Mouse (Mus musculus) layer of hippocampus, postnatal 14 days (tissue): Measurements from ENCODE around the gene Sec14l3. TPM values are rescaled to one million over a fixed set of nuclear protein-coding genes. Genes with fewer than 3 reads are reported as not detected.
"Not testable (repeated sequence)": the region's sequence is repeated elsewhere in the genome, so short reads cannot be mapped to it uniquely, and the experiment has no call there.

Source experiments
- DNase-seq, 2 experiments: peaks; one replicate each; pipeline ENCODE4 v3.0.0; 2021 to 2022; ENCODE audit warnings: low spot score in 2 of 2, mixed read lengths in 1 of 2
- long read RNA-seq, 2 experiments: library from polyadenylated mRNA; stranded (forward); transcript quantifications; one replicate each; pipeline ENCODE4 v2.0.0; 2021
- total RNA-seq, 2 experiments: library from RNA; stranded (reverse); gene quantifications; 2 replicates each; pipeline ENCODE4 v1.2.3; 2021

Sec14l3 gene
- total RNA-seq: 1 to 10 TPM; 3.1 TPM
- long read RNA-seq, experiment 1, partial matches to known transcripts: 2 of 2 reads
- long read RNA-seq, experiment 1, other reads (novel, unspliced or antisense): 0 of 2 reads
- long read RNA-seq, experiment 2, partial matches to known transcripts: 1 of 2 reads
- long read RNA-seq, experiment 2, other reads (novel, unspliced or antisense): 1 of 2 reads

DNA sequence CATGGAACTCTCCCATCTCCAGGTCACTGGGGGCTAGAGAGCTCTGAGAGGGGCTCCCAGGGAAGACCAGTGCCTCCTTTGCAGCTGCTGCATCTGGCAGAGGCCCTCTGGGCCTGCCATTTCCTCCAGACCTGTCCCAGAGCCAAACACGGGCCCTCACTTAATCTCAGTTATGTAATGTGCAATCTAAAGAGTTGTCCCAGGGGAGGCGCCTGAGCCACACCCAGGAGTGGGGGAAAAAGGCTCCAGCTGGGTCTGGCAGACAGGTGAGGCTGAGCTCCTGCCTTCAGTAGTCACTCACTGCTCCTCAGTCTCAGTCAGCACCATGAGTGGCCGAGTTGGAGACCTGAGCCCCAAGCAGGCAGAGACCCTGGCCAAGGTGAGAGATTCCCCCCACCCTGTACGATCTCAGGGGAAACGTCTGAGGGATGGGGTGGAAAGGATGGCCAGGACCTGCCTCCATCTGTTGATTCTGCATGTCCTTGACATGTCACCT lies at the start of gene Sec14l3:
Sec14l3 (plus strand) TSS at position 215 of the 496 bp plus-strand sequence.
- DNase-seq: no peak

DNA sequence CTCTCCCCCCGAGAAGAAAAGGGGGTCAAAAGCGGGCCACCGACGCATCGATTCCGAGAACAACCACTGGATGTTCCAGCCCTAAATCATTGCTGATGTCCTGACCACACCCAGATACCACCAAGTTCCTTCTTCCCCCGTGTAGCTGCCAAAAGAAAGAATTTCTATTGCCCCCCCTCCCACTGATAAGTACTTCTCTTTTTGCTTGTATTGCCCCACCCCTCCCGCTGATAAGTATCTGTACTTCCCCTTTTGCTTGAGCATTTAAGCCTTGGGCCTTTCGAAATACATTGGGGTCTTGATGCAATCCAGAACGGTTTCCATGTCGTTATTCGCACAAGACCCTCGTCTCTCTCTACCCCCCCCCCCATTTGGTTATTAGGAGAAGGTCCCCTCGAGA lies 48.8 kb upstream of the Sec14l3 start:
- not testable (repeated sequence) for DNase-seq

DNA sequence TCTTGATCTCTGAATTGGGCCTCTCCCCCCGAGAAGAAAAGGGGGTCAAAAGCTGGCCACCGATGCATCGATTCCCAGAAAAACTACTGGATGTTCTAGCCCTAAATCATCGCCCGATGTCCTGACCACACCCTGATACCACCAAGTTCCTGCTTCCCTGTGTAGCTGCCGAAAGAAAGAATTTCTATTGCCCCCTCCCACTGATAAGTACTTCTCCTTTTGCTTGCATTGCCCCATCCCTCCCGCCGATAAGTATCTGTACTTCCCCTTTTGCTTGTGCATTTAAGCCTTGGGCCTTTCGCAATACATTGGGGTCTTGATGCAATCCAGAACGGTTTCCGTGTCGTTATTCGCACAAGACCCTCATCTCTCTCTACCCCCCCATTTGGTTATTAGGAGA lies 42.5 kb upstream of the Sec14l3 start:
- DNase-seq: not testable (repeated sequence)

DNA sequence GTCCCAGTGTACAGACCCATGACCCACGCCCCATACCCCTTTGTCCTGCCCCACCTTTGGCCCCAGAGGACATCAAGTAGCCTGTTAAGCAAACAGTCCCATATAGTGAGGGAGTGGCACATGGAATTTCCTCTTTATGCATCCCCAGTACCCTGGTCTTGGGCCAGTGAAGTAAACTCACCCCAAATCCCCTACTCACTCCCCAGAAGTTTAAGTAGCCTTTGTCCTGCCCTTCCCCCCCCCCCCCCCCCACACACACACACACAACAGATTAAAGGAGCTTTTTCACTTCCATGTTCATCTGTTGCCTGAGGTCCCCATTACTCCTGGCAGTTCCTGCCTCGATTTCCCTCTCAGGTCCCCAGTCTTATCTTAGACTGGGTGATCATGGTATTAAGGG lies 41.3 kb upstream of the Sec14l3 start:
- DNase-seq: no peak

DNA sequence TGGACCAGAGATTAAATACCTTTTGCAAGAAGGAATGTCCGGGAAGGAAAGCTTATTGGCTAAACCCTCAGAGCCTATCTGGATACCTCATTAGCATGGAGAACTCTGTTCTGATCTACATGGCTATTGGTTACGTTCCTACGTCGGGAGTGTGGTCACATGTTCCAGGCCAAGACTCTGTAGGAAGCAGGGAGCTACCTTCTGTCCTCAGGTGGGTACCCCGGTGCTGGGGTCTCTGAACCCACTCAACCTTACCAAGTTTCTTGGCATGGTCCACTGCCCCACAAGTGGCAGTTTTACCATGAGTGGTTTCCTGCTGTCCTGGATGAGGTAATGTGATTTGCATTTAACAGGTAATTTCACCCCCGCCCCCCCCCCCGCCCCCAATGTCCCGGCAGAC lies 37.6 kb upstream of the Sec14l3 start:
- no peak for DNase-seq

DNA sequence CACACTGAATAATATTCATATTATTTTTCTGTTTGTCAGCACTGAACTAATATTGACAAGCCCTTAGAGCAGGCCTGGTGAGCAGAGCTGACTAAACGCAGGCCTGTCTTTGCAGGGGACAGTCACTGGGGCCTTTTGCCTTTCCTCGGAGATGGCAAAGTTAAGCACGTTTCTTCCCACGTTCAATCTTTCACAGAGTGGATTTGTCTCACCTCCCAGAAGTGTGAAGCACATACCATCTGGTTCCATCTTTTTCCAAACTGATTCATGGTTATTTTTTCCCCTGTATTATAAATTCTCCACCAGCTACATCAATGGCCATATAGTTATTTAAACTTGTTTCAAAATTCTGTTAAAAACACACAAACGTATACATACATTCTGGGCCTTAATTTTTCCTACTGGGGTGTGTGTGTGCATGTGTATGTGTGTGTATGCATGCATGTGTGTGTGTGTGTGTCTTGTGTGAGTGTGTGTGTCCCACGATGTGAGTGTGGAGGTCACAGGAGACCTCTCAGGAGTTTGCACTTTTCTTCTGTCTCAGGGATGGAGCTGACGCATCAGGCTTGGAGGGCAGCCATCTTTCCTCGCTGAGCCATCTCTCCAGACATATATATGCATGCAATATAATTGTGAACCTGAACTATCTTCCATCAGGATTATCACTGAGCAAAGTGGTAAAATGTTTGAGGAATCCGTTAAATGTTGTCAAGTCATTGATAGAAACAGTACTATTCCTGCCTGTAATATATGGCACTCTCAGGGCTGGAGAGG lies 36.9 kb upstream of the Sec14l3 start:
- DNase-seq: peak in 1 of 2 experiments; percentile 26

DNA sequence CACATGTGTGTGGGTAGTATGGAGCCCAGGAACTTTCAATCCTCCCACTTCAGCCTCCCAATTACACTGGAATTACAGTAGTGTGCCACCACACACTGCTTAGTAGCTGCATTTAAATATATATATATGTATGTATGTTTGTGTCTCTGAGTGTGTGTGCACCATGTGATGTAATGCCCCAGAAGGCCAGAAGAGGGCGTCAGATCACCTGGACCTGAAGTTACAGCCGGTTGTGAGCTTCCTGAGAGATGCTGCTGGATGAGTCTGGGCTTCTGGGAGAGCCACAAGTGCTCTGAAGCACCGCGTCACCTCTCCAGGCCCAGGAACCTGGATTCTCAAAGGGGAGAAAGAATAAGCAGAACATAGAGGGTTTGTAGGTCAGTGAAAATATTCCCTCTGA lies 35.3 kb upstream of the Sec14l3 start:
- no peak for DNase-seq

DNA sequence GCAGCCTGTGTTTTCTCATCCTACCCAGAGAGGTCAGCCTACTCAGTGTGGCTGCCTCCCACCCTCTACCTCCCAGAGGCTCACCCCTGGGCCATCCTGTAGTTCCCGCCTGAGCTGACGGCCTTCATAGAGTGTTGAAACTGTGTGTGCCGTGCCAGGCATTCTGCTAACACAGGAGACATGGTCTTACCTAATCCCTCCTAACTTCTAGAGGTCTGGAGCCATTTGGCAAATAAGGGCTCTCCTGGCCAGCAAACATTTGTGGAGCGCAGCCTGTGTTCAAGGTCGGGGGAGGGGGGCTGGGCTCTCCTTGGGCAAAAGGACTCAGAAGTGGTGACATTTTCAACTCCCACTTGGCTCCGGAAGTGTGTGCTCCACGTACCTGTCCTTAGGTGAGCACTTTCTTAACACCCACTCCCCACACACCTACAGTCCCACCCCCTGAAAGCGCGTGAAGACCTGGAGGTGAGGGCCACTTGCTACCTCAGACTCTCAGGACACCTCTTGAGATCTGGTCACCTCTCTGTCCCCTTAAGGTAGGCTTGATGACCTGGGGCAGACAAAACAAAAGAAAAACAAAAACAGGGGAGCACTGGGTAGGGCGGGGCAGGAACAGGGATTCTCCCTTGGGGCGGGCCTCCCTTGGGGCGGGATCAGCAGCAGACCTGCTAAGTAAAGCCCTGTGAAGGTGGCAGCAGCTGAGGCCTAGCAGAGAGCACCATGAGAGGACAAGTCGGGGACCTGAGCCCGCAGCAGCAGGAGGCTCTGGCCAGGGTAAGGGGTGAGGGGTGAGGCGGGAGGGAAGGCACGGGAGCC lies 33.3 kb upstream of the Sec14l3 start, which contains the start of gene Sec14l4:
Sec14l4 (plus strand) TSS at position 337 of the 816 bp plus-strand sequence.
- DNase-seq: no peak

DNA sequence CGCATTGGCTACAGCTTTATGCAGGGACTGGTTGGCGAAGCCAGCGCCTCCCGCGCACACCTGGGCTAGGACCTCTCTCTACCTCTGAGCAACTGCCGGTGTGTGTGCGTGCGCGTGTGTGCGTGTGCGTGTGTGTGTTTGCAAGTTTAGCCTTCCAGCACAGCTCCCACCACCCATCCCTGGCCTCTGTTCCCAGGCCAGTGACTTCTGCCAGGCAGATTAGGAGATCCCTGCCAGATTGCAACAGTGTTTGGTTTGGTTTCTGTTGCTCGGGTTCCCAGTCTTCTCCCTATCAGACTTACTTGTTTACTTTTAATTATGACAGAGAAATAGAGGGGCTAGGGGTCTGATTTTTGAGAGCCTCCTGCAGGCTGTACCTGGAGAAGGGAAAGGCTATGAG lies 32.7 kb upstream of the Sec14l3 start:
- no peak for DNase-seq

DNA sequence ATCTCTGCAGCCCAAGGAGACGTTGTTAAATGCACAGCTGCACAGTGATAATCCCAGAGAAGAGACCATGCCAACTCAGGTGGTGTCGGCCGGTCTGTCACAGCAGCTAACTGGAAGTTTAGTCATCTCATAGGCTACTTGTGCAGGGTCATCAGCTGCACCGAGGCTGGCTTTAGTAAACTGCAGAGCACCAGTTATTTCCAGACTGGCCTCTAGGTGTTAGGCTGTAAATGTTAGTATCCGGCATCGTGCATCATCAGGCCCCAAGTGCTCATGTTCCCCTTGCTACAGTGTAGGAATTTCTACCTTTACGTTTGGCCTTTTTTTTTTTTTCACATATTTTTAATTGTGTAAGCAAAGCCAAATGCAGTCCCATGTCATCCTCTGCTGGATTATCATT lies 31.2 kb upstream of the Sec14l3 start:
- no peak for DNase-seq

DNA sequence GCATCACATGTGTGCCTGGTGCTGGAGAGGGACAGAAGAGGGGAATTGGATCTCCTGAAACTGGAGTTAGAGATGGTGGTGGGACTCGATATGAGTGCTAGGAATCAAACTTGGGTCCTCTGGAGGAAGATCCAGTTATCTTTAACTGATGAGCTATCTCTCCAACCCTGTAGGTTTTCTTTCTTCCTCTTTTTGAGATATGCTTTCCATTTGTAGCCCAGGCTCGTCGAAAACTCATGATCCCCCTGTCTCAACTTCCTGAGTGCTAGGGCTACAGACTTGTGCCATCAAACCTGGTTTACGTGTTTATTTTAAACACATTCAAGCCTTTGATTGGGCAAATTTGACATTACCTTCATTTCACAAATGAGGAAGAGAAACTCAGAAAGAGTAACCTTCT lies 30.5 kb upstream of the Sec14l3 start:
- no peak for DNase-seq

DNA sequence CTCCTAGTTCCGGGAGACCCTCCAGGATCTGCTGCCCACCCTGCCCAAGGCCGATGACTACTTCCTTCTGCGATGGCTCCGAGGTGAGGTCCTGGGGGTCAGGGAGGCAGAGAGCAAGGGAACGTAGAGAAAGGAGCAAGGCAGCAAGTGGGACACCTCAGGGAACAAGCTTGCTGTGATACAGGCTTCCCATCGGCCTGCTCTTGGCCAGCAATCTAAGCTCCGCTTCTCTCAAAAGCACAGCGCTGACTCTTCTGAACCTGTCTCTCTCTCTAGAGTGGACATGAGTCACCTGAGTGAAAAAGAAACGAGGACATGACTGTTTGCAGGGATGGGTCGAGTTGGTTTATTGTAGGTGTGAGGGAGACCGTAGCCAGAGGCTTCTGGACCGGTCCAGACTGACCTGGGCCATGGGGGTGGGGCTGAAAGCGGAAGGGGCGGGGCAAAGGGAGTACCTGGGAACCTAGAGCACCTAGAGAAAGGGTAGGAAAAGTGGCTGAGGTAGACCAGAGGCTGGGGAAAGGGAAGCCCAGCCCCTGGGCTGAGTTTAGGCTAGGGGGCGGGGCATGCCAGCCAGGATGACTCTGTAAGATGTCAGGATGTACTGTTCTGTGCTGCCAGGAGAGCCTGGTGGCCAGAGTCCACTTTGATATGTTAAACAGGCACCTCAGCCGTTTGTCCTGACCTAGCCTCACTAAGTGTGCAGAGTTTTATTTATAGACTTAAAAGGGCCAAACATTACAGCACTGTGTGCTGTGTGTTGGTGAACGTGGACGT lies 29.3 kb upstream of the Sec14l3 start:
- no peak for DNase-seq

DNA sequence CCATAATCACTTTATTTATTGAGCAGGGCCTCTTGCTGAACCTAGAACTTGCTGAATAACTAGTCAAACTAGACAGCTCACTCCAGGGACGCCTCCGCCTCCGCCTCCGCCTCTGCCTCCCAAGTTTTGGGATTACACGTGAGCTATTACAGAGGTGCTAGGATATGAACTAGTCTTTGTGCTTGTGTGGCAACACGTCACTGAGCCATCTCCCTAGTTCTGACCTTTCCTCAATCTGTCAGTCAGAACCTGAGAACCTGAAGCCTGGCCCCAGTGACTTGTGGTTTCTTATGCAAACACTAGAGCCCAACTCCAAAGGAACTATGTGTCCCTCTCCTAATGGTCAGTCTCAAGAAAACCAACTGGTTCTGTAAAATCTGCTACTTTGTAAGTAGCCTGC lies 28.7 kb upstream of the Sec14l3 start:
- DNase-seq: no peak

DNA sequence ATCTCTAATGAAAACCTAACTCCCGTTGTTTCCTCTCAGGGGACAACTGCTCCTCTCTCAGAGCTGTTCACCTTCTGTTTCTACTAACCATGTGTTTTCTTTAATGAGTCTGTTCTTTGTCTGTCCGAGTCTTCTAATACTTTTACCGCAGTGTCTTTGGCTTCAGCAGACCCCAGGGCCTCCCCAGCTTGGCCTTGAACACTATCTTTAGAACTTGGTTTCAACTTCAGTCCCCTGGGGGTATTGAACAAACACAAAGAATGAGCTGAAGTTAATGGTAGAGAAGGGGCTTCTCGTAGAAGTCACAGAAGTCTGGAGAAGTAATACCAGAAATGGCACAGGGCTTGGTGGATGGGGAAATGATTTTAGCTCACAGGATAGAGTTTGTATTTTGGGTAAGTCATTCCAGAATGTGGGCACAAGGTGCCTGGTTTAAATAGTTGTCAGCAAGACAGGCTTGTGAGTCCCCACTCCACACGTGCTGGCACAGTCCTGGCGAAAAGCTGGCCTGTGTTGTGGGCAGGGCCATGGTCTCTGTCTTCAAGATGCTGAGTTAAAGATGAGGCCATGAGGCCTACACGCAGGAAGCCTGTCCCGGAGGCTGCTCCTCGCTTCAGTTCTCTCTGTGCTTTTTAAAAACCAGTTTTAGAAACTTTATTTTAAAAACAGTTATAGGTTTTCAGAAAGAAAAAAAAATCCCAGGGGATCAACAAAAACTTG lies 28.1 kb upstream of the Sec14l3 start:
- no peak for DNase-seq

DNA sequence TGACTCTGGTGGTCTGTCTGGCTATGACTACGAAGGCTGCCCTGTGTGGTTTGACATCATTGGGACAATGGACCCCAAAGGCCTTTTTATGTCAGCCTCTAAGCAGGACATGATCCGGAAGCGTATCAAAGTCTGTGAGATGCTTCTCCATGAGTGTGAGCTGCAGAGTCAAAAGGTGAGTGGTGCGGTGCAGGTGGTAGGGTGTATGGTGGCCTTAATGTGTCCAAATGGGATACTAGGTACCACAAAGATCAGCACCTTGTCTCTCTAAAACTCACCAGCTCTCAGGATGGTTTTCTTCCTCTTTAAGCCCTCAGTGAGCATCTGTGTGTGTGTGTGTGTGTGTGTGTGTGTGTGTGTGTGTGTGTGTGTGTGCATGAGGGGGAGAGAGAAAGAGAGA lies 24.7 kb upstream of the Sec14l3 start:
- no peak for DNase-seq

DNA sequence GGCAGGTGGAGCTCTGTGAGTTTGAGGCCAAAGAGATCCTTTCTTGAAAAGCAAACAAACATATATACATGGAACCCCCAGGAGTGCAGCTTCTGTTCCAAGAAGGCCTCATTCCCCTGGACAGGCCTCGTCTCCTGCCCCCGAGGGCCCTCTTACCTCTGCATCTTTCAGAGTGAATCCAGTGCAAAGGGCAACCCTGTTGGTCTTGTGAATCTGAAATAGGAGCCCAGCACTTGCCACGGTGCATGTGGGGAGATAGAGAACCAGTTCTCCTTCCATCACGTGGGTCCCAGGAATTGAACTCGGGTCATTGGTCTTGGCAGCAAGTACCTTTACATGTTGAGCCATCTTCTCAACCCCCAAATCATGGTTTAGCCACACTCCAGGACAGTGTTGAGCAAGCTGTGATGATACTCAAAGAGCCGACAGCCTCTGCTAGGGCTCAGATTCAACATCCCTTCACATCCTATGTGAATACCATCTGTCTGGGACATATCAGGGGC lies 23.5 kb upstream of the Sec14l3 start:
- DNase-seq: no peak

DNA sequence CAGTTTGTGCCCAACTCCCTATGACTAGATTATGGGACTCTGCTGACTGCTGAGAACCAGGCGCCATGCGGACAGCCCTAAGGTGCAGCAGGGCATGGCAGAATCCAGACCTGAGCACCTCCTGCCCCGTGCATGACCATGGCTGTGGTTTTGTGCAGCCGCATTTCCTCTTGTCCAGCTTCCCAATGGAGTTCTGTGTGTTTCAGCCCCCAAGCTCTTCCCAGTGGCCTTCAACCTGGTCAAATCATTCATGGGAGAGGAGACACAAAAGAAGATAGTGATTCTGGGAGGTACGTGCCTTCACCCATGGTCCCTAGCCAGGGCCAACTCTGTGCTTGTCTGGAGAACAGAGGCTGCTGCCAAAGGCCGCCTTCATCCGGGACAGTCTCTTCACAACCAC lies 21.6 kb upstream of the Sec14l3 start:
- no peak for DNase-seq

DNA sequence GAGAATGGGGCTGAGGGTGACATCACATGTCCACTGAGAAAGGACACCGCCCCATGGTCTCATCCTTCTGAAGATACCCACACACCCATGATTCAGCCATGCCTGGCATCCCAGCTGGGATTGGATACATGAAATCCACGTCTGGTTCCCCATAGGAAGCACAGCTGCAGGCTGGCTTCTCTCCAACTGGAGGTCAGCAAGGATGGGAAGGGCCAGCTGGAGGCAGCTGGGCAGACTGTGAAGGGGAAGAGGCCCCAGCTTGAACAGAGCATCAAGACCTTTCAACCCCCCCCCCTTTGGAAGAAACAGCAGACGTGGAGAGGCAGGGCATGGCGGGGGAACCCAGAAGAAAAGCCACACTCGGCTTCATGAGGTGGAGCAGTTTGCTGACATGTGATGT lies 18.1 kb upstream of the Sec14l3 start:
- no peak for DNase-seq

DNA sequence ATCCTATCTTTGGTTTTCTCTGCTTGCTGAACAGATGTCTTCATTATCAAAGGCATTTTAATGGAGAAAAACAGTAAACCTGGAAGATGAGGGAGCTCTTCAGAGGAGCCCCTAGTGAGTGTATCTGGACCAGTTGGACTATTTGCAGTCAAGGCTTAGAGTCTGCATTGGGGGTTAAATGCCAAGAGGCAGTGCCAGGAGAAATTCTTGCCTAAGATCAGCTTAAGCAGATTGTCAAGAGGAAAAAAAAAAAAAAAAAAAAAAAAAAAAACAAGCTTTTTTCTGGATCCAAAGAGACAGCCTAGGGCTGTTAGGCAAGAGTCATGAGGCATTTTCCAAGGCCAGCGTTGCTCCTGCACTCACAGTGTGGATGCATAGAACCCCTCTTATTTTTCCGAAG lies 16.9 kb upstream of the Sec14l3 start:
- no peak for DNase-seq

DNA sequence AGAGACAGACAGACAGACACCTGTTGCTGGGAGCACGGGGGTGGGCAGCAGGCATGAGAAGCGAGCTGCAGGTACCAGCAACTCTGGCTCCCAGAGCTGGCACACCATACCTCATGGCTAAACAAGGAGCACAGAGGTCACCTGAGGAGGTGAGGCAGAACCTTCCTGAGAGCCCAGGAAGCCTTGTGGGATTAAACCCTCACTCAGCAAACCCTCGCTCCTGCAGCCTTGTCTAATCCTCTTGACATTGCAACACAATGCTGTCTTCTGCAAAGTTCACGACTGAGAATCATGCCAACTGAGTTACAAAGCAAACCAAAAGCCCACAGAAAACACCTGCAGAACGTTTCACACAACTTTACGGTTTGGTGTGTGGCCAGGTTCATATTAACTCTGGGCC lies 16.2 kb upstream of the Sec14l3 start:
- no peak for DNase-seq
